Mouse (Mus musculus) midbrain, postnatal 0 days (tissue): ENCODE measurements around the gene Trim5. TPM values are rescaled to one million over a fixed set of nuclear protein-coding genes. Genes with fewer than 3 reads are reported as not detected.
A peak's percentile ranks its signal among the peaks of the same experiment; 100 is the strongest.

Experiments used
- ATAC-seq: fragments of 200-750 bp; cut with Nextera tagmentation; 2 replicates; pipeline ENCODE4 v1.8.0; 2017; ENCODE audit warnings: moderate number of reproducible peaks, mild to moderate bottlenecking, moderate TSS enrichment, moderate library complexity; ENCODE audit not compliant: low FRiP score
- DNase-seq: peaks from one replicate; pipeline ENCODE4 v3.0.0-alpha.2; 2015; ENCODE audit warnings: low spot score
- H3K27ac ChIP-seq: fragments of 300-500 bp; sonication (generic); 2 replicates; pipeline ENCODE4 v1.5.1; 2014; ENCODE audit warnings: low read depth, mild to moderate bottlenecking, low read length, mixed read lengths
- H3K27me3 ChIP-seq: fragments of 300-500 bp; sonication (generic); 2 replicates; pipeline ENCODE4 v1.6.1; 2014; ENCODE audit warnings: low read length, control low read depth, mixed read lengths; ENCODE audit not compliant: insufficient read depth
- H3K36me3 ChIP-seq: fragments of 300-500 bp; sonication (generic); 2 replicates; pipeline ENCODE4 v1.6.1; 2014; ENCODE audit warnings: low read length, control low read depth, mixed read lengths; ENCODE audit not compliant: insufficient read depth
- H3K4me1 ChIP-seq: fragments of 300-500 bp; sonication (generic); 2 replicates; pipeline ENCODE4 v1.6.1; 2014; ENCODE audit warnings: mild to moderate bottlenecking, control low read depth, antibody characterized with exemption, low read length, mixed read lengths; ENCODE audit not compliant: insufficient read depth
- H3K4me2 ChIP-seq: fragments of 300-500 bp; sonication (generic); 2 replicates; pipeline ENCODE4 v1.6.1; 2014; ENCODE audit warnings: low read depth, mild to moderate bottlenecking, low read length, mixed read lengths; ENCODE audit not compliant: poor library complexity, severe bottlenecking
- H3K4me3 ChIP-seq: fragments of 300-500 bp; sonication (generic); 2 replicates; pipeline ENCODE4 v1.5.1; 2014; ENCODE audit warnings: low read depth, mild to moderate bottlenecking, low read length, moderate library complexity
- H3K9ac ChIP-seq: fragments of 300-500 bp; sonication (generic); replicated peaks from 2 replicates; pipeline ENCODE4 v1.6.1; 2014; ENCODE audit warnings: mild to moderate bottlenecking, low read length, moderate library complexity, mixed read lengths; ENCODE audit not compliant: poor library complexity, severe bottlenecking
- H3K9me3 ChIP-seq: fragments of 300-500 bp; sonication (generic); 2 replicates; pipeline ENCODE4 v1.6.1; 2016; ENCODE audit warnings: low read length, control low read depth
- CTCF ChIP-seq: IDR thresholded peaks from 2 replicates; pipeline ENCODE4 v1.5.1; 2016; ENCODE audit warnings: antibody characterized with exemption, mild to moderate bottlenecking
- WGBS: fragments of 180-500 bp; shearing (Covaris S2); extraction: QIAGEN DNeasy Blood & Tissue Kit; methylation state at CpG from one replicate; pipeline ENCODE4 v1.1.7; 2014; 5-methylcytosine and 5-hydroxymethylcytosine counted together
- polyA plus RNA-seq: library from polyadenylated mRNA; unstranded; fragments of >200 nt; fragmentation: Nextera tagmentation; extraction: Ambion mirVana; gene quantifications from 2 replicates; pipeline ENCODE4 v1.2.1, GENCODE M21; 2015
- total RNA-seq: library from RNA; depleted of rRNA; stranded (reverse); fragments of >200 nt; gene quantifications from 2 replicates; pipeline ENCODE4 v1.2.3, GENCODE M21; 2014

Gene Trim5
- total and polyA plus RNA-seq, 2 experiments from 2014 or later = 0.17 TPM; not detected in 1

- DNase-seq (peak; percentile 69), ATAC-seq (peak; percentile 60; the same call in 1 of the 2 replicates)
- H3K27ac ChIP-seq = no peak within 1 kb of the TSS
- H3K27me3 ChIP-seq = no peaks in the 10 kb centered on the region
- 10% methylated on average over 13 of the region's 13 CpGs for WGBS
- TF ChIP-seq CTCF = peak; percentile 77
- no peaks in the 10 kb centered on the region for H3K4me1 ChIP-seq
- peak within 1 kb of the TSS; percentile 29 for H3K4me3 ChIP-seq
- H3K9ac ChIP-seq = peak within 1 kb of the TSS; percentile 36; the same call in 1 of the 2 replicates
- H3K36me3 ChIP-seq = no peaks in the 10 kb centered on the region
- H3K4me2 ChIP-seq = peak within 1 kb of the TSS; percentile 41
- no peaks in the 10 kb centered on the region for H3K9me3 ChIP-seq
Measured at GRCm38 (mm10) chr7:104244287-104245181, 43.4 kb downstream of the Trim5 start, which contains the start of gene Trim34a. Trim34a (plus strand) TSS chr7:104244457.

- H3K4me2 ChIP-seq = no peak overlapping the region
- H3K27me3 ChIP-seq = no peaks in the 10 kb centered on the region
- DNase-seq (no peak), ATAC-seq (no peak)
- no peak for TF ChIP-seq CTCF
- H3K4me3 ChIP-seq = no peak overlapping the region
- no peaks in the 10 kb centered on the region for H3K36me3 ChIP-seq
- no peaks in the 10 kb centered on the region for H3K4me1 ChIP-seq
- H3K9me3 ChIP-seq = no peaks in the 10 kb centered on the region
- no peak overlapping the region for H3K27ac ChIP-seq
- H3K9ac ChIP-seq = no peak overlapping the region
- WGBS = 59% methylated on average over 1 of the region's 1 CpGs
Measured at GRCm38 (mm10) chr7:104243616-104244015, 44.3 kb downstream of the Trim5 start.

DNA sequence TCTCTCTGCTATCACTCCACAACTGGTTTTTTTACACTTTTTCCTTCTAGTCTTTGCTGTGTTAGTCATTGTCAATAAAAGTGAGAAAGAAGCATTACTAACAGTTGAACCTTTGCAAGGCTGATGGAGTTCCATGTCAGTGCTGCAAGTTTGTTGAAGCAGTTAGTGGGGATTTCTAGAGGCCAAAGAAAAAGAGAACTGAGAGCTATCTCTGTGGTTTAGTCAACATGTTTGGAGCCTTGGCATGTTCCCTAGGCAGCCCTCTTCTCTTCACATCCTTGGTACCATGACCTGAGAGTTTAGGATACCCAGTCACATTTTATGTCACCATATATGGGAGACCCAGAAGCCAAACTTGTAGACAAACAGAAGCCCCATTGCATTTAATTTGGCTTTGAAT is 47.0 kb downstream of the Trim5 start:
- H3K4me1 ChIP-seq = no peaks in the 10 kb centered on the region
- H3K36me3 ChIP-seq = no peaks in the 10 kb centered on the region
- ATAC-seq (no peak), DNase-seq (no peak)
- H3K9ac ChIP-seq = no peak overlapping the region
- H3K27me3 ChIP-seq = no peaks in the 10 kb centered on the region
- no peak for TF ChIP-seq CTCF
- no peaks in the 10 kb centered on the region for H3K9me3 ChIP-seq
- H3K4me2 ChIP-seq = no peak overlapping the region
- no peak overlapping the region for H3K27ac ChIP-seq
- H3K4me3 ChIP-seq = no peak overlapping the region

DNA sequence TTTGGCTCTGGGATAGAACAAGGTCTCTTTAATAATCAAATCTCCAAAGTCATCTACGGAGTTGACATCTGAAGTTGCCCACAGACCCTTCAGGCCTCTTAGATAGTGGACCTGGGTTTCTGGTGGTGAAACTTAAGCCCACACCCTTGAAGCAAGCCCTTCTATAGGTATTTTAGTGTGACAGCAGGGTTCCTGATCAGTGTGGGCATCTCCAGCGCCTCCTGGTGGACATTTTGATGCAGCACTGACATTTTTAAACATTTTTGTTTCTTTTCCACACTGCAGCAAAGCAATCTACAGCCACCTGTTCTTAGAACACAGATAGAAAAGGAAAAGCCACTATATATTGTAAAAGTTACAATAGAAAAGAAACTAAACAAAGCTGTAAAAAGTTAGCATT is 56.7 kb downstream of the Trim5 start:
- 34% methylated on average over 2 of the region's 2 CpGs for WGBS
- Histone ChIP-seq H3K36me3 (no peaks in the 10 kb centered on the region), H3K27ac (no peak overlapping the region), H3K4me3 (no peak overlapping the region), H3K27me3 (no peaks in the 10 kb centered on the region), H3K9ac (no peak overlapping the region), H3K4me2 (no peak overlapping the region), H3K4me1 (no peaks in the 10 kb centered on the region), H3K9me3 (no peaks in the 10 kb centered on the region)
- DNase-seq (peak; percentile 1), ATAC-seq (no peak)
- TF ChIP-seq CTCF = peak; percentile 69

GRCm38 (mm10) chr7:104218701-104219569 is 69.0 kb downstream of the Trim5 start, which contains the start of gene Trim6:
Trim6 (plus strand) TSS chr7:104218793.
- no peak for ATAC-seq
- H3K4me2 ChIP-seq = peak within 1 kb of the TSS; percentile 46
- no peak for TF ChIP-seq CTCF
- H3K4me3 ChIP-seq = peak within 1 kb of the TSS; percentile 26
- H3K4me1 ChIP-seq = no peaks in the 10 kb centered on the region
- no peaks in the 10 kb centered on the region for H3K9me3 ChIP-seq
- WGBS = 5% methylated on average over 37 of the region's 37 CpGs
- H3K27ac ChIP-seq = no peak within 1 kb of the TSS
- H3K36me3 ChIP-seq = no peaks in the 10 kb centered on the region
- H3K9ac ChIP-seq = no peak within 1 kb of the TSS
- H3K27me3 ChIP-seq = peaks cover 7% of the 10 kb centered on the region; the same call in 1 of the 2 replicates
- peak; percentile 24 for DNase-seq
